Mouse (Mus musculus): ENCODE data around the gene Grik4. TPM values are rescaled to one million over a fixed set of nuclear protein-coding genes. Genes with fewer than 3 reads are reported as not detected.
"Not testable (repeated sequence)": the region's sequence is repeated elsewhere in the genome, so short reads cannot be mapped to it uniquely, and the experiment has no call there.

Grik4 gene
- polyA plus RNA-seq, 1 experiment = not detected

DNA sequence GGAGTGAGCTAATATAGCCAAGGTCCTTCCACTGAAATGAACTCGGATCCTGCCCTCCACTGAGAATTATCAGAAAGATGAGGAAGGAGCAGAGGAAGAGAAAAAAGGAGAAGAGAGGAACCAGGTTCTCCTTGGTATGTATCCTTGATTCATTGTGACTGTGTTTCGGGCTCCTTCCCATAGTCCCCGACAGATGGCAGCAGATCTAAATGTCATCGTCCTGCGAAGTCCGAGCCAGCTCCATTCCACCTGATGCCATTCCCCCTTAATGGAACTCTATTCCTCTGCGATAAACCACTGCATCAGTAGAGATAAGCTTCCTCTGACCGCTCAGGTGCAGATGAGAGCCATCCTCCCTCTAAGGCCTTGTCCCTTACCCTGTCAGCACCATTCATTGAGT is 155.8 kb downstream of the Grik4 start:
- H3K4me3 ChIP-seq (ENCODE audit: insufficient read depth, low read depth, low read length) = no peak overlapping the region
- peaks cover 6% of the 10 kb centered on the region for H3K4me1 ChIP-seq (ENCODE audit: control insufficient read depth, insufficient read depth, low read length)
- WGBS = 35% methylated on average over 8 of the region's 8 CpGs
- TF ChIP-seq POLR2A (IDR thresholded peaks at IDR 0.05; ENCODE audit: insufficient read depth, low read depth, low read length) (no peak), CTCF (IDR thresholded peaks at IDR 0.05; ENCODE audit: insufficient read depth, low read depth, low read length) (no peak)
- H3K27ac ChIP-seq (ENCODE audit: insufficient read depth, low read depth, low read length) = no peak overlapping the region

DNA sequence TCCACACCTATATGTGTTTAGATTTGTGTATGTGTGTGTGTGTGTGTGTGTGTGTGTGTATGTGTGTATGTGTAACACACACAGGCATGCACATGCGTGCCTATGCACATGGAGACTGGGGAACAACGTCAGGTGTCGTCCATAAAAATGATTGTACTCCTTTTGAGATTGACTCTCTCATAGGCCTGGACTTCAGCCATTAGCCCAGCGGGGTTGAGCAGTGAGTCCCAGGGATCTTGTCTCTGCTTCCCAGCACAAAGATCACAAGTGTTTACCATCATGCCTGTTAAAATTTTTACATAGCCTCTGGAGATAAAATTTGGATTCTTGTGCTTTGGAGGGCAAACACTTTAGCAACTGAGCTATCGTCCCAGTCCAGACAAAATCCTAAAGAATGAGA is 157.4 kb downstream of the Grik4 start:
- H3K4me3 ChIP-seq (ENCODE audit: insufficient read depth, low read depth, low read length) = no peak overlapping the region
- TF ChIP-seq CTCF (IDR thresholded peaks at IDR 0.05; ENCODE audit: insufficient read depth, low read depth, low read length) (no peak), POLR2A (IDR thresholded peaks at IDR 0.05; ENCODE audit: insufficient read depth, low read depth, low read length) (no peak)
- H3K4me1 ChIP-seq (ENCODE audit: control insufficient read depth, insufficient read depth, low read length) = peaks cover 6% of the 10 kb centered on the region
- H3K27ac ChIP-seq (ENCODE audit: insufficient read depth, low read depth, low read length) = no peak overlapping the region
- 88% methylated on average over 5 of the region's 5 CpGs for WGBS

- TF ChIP-seq POLR2A (IDR thresholded peaks at IDR 0.05; ENCODE audit: insufficient read depth, low read depth, low read length) (no peak), CTCF (IDR thresholded peaks at IDR 0.05; ENCODE audit: insufficient read depth, low read depth, low read length) (no peak)
- 80% methylated on average over 2 of the region's 2 CpGs for WGBS
- Histone ChIP-seq H3K4me1 (ENCODE audit: control insufficient read depth, insufficient read depth, low read length) (peaks cover 1% of the 10 kb centered on the region; the same call in 1 of the 2 replicates), H3K4me3 (ENCODE audit: insufficient read depth, low read depth, low read length) (no peak overlapping the region), H3K27ac (ENCODE audit: insufficient read depth, low read depth, low read length) (no peak overlapping the region)
Measured at GRCm38 (mm10) chr9:42786286-42786685, 158.0 kb downstream of the Grik4 start.

- no peak for TF ChIP-seq POLR2A (IDR thresholded peaks at IDR 0.05; ENCODE audit: insufficient read depth, low read depth, low read length)
- TF ChIP-seq CTCF (IDR thresholded peaks at IDR 0.05; ENCODE audit: insufficient read depth, low read depth, low read length) = no peak
- WGBS = 84% methylated on average over 10 of the region's 10 CpGs
- Histone ChIP-seq H3K4me1 (ENCODE audit: control insufficient read depth, insufficient read depth, low read length) (no peaks in the 10 kb centered on the region), H3K27ac (ENCODE audit: insufficient read depth, low read depth, low read length) (no peak overlapping the region), H3K4me3 (ENCODE audit: insufficient read depth, low read depth, low read length) (no peak overlapping the region)
Measured at GRCm38 (mm10) chr9:42785173-42785830, 159.0 kb downstream of the Grik4 start.

DNA sequence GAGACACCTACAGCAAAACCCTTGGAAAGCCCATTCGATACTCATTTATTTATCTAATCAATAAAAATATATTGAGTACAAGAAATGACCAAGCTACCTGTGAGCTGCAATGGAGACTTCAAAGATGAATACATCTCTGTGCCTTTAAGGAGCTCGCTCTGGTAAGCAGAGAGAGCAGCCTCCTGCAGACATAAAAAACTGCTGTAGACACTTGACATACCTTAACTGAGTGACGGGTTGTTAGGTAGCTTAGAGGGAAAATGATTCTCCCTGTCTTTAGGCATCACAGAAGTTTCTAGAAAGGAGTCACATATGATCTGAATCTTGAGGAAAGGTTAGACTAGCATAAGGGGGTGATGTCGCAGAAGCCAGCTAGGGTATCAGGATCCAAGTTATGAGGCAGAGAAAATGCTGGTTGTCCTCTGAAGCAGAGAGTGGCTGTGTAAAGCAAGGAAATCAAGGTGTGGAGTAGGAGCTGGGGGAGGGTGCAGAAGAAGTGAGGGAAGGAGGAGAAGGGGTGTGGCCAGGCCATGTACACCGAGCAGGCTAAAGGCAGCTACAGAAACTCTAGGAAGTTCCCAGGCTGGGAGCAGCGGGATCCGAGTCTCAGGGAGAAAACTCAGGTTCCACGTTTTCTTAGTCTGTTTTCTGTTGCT is 160.9 kb downstream of the Grik4 start:
- TF ChIP-seq POLR2A (IDR thresholded peaks at IDR 0.05; ENCODE audit: insufficient read depth, low read depth, low read length) = no peak
- TF ChIP-seq CTCF (IDR thresholded peaks at IDR 0.05; ENCODE audit: insufficient read depth, low read depth, low read length) = no peak
- H3K4me1 ChIP-seq (ENCODE audit: control insufficient read depth, insufficient read depth, low read length) = no peaks in the 10 kb centered on the region
- H3K27ac ChIP-seq (ENCODE audit: insufficient read depth, low read depth, low read length) = no peak overlapping the region
- WGBS = 81% methylated on average over 8 of the region's 8 CpGs
- no peak overlapping the region for H3K4me3 ChIP-seq (ENCODE audit: insufficient read depth, low read depth, low read length)

DNA sequence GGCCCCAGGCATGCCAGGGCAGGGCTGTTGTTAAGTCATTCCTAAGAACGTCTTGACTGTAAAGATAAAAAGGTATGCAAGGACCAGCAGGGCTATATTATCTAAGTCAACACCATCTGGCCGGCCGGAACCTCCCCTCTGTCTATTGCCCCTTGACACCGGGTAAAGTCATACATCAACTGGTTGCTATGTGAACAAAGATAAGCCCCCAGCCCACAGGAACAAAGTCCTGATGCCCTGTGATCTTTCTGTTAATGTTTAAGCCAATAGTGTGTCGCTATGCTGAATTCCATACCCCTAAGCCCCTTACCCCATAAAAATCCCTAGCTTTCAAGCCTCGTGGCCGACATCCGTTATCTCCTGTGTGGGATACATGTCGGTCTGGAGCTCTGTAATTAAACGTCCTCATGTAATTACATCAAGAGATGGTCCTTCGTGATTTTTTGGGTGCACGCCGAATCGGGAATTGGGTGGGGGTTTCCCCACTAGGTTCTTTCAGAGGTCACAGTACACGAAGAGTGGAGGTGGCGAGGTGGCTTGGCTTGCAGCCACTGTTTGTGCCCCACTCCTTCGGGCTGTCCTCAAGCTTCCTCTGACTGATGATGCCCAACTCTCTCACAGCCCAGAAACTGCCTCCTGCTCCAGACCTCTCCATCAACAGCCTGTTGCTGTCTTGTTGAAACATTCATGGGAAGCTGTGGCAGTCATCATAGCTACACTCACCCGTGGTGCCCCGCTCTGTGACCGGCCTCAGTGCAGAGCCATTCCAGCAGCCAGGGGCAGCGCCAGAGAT is 165.6 kb downstream of the Grik4 start:
- not testable (repeated sequence) for H3K27ac ChIP-seq (ENCODE audit: insufficient read depth, low read depth, low read length); H3K4me1 ChIP-seq (ENCODE audit: control insufficient read depth, insufficient read depth, low read length); H3K4me3 ChIP-seq (ENCODE audit: insufficient read depth, low read depth, low read length)
- WGBS = 89% methylated on average over 21 of the region's 21 CpGs

DNA sequence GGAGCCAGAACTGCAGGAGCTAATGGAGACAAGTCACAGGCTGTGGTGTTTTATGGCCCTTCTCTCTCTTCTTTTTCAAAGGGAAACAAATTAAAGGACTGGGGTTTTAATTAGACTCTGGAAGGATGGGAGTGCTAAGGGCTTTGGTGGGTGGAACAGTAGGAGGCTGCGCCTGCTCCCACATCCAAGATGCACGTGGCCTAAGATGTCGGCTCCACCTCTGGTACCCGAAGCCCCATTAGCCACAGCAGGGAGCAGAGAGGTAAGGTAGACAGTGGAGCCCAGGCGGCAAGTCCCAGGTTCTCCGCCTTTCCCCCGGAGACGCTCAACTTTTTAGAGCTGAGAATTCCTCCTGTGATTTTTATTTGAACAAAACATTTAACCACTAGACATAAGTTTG is 166.4 kb downstream of the Grik4 start:
- no peaks in the 10 kb centered on the region for H3K4me1 ChIP-seq (ENCODE audit: control insufficient read depth, insufficient read depth, low read length)
- H3K4me3 ChIP-seq (ENCODE audit: insufficient read depth, low read depth, low read length) = no peak overlapping the region
- no peak for TF ChIP-seq POLR2A (IDR thresholded peaks at IDR 0.05; ENCODE audit: insufficient read depth, low read depth, low read length)
- TF ChIP-seq CTCF (IDR thresholded peaks at IDR 0.05; ENCODE audit: insufficient read depth, low read depth, low read length) = no peak
- 77% methylated on average over 8 of the region's 8 CpGs for WGBS
- no peak overlapping the region for H3K27ac ChIP-seq (ENCODE audit: insufficient read depth, low read depth, low read length)

- no peaks in the 10 kb centered on the region for H3K4me1 ChIP-seq (ENCODE audit: control insufficient read depth, insufficient read depth, low read length)
- H3K27ac ChIP-seq (ENCODE audit: insufficient read depth, low read depth, low read length) = no peak overlapping the region
- 87% methylated on average over 9 of the region's 9 CpGs for WGBS
- H3K4me3 ChIP-seq (ENCODE audit: insufficient read depth, low read depth, low read length) = no peak overlapping the region
- no peak for TF ChIP-seq POLR2A (IDR thresholded peaks at IDR 0.05; ENCODE audit: insufficient read depth, low read depth, low read length)
- TF ChIP-seq CTCF (IDR thresholded peaks at IDR 0.05; ENCODE audit: insufficient read depth, low read depth, low read length) = no peak
Measured at GRCm38 (mm10) chr9:42776804-42777203, 167.5 kb downstream of the Grik4 start.

All from olfactory bulb, adult 2 months (tissue).